Mouse (Mus musculus): ENCODE results near the gene Lypd9. TPM values are rescaled to one million over a fixed set of nuclear protein-coding genes. Genes with fewer than 3 reads are reported as not detected.
"Not testable (repeated sequence)": the region's sequence is repeated elsewhere in the genome, so short reads cannot be mapped to it uniquely, and the experiment has no call there.

Lypd9 gene
- polyA plus RNA-seq (2015; fragmentation: Nextera tagmentation; extraction: Ambion mirVana), result not detected in 2 replicates

- WGBS, result 85% methylated on average over 9 of the region's 9 CpGs
- Histone ChIP-seq H3K4me2 (no peak within 1 kb of the TSS), H3K27ac (replicated peaks) (no peak within 1 kb of the TSS), H3K27me3 (replicated peaks) (no peaks in the 10 kb centered on the region), H3K4me1 (no peaks in the 10 kb centered on the region), H3K4me3 (no peak within 1 kb of the TSS), H3K36me3 (no peaks in the 10 kb centered on the region), H3K9ac (no peak within 1 kb of the TSS), H3K9me3 (peaks cover 8% of the 10 kb centered on the region; the same call in 1 of the 2 replicates)
- ATAC-seq (ENCODE audit: extremely low read depth, insufficient number of reproducible peaks, low FRiP score, low TSS enrichment), result no peak
Observed at GRCm38 (mm10) chr11:58452759-58453158, at the start of gene Lypd9. Gene Lypd9 (minus strand): TSS chr11:58452923.

GRCm38 (mm10) chr11:58502472-58502871, 49.7 kb upstream of the Lypd9 start, which contains the start of gene Olfr331:
Gene Olfr331 (minus strand): TSS chr11:58502572.
- not testable (repeated sequence) for H3K36me3 ChIP-seq; H3K27ac ChIP-seq (replicated peaks); H3K4me1 ChIP-seq; H3K9me3 ChIP-seq; H3K4me2 ChIP-seq; ATAC-seq (ENCODE audit: extremely low read depth, insufficient number of reproducible peaks, low FRiP score, low TSS enrichment); H3K9ac ChIP-seq; H3K4me3 ChIP-seq; H3K27me3 ChIP-seq (replicated peaks)

DNA sequence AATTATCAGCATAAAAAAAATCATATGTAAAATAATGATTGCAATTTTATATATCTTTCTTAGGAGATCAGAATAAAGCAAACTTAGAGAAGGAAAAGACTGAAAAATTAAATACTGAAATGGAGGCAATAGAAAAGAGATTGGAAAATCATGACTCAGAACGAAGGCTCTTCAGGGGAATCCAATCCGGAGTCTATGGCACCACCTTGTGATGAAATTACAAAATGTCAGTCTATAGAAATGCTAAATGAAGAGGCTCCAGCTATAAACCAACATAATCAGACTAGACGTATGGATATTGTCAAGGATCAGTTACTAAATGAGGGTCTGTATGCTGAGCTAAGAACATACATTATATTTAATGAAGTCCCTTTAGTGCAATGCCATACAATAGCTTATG, 46.6 kb upstream of the Lypd9 start:
- no peaks in the 10 kb centered on the region for H3K9me3 ChIP-seq
- H3K4me1 ChIP-seq, result no peaks in the 10 kb centered on the region
- no peak for ATAC-seq (ENCODE audit: extremely low read depth, insufficient number of reproducible peaks, low FRiP score, low TSS enrichment)
- no peak overlapping the region for H3K9ac ChIP-seq
- H3K4me3 ChIP-seq, result no peak overlapping the region
- no peak overlapping the region for H3K27ac ChIP-seq (replicated peaks)
- no peak overlapping the region for H3K4me2 ChIP-seq
- H3K36me3 ChIP-seq, result no peaks in the 10 kb centered on the region
- WGBS, result 48% methylated on average over 3 of the region's 3 CpGs
- H3K27me3 ChIP-seq (replicated peaks), result no peaks in the 10 kb centered on the region

GRCm38 (mm10) chr11:58498761-58499160, 46.0 kb upstream of the Lypd9 start:
- 70% methylated on average over 9 of the region's 9 CpGs for WGBS
- no peak overlapping the region for H3K9ac ChIP-seq
- H3K9me3 ChIP-seq, result no peaks in the 10 kb centered on the region
- H3K4me1 ChIP-seq, result no peaks in the 10 kb centered on the region
- no peak overlapping the region for H3K27ac ChIP-seq (replicated peaks)
- H3K4me3 ChIP-seq, result no peak overlapping the region
- no peak overlapping the region for H3K4me2 ChIP-seq
- ATAC-seq (ENCODE audit: extremely low read depth, insufficient number of reproducible peaks, low FRiP score, low TSS enrichment), result no peak
- no peaks in the 10 kb centered on the region for H3K27me3 ChIP-seq (replicated peaks)
- H3K36me3 ChIP-seq, result no peaks in the 10 kb centered on the region

GRCm38 (mm10) chr11:58492455-58492854, 39.7 kb upstream of the Lypd9 start, which contains the start of gene Olfr332:
Gene Olfr332 (minus strand): TSS chr11:58492555.
- H3K4me3 ChIP-seq, result no peak within 1 kb of the TSS
- H3K27me3 ChIP-seq (replicated peaks), result no peaks in the 10 kb centered on the region
- H3K4me1 ChIP-seq, result no peaks in the 10 kb centered on the region
- ATAC-seq (ENCODE audit: extremely low read depth, insufficient number of reproducible peaks, low FRiP score, low TSS enrichment), result no peak
- WGBS, result 79% methylated on average over 2 of the region's 2 CpGs
- no peaks in the 10 kb centered on the region for H3K9me3 ChIP-seq
- no peak within 1 kb of the TSS for H3K4me2 ChIP-seq
- no peak within 1 kb of the TSS for H3K27ac ChIP-seq (replicated peaks)
- H3K9ac ChIP-seq, result no peak within 1 kb of the TSS
- H3K36me3 ChIP-seq, result no peaks in the 10 kb centered on the region

- no peaks in the 10 kb centered on the region for H3K4me1 ChIP-seq
- ATAC-seq (ENCODE audit: extremely low read depth, insufficient number of reproducible peaks, low FRiP score, low TSS enrichment), result no peak
- H3K9me3 ChIP-seq, result no peaks in the 10 kb centered on the region
- no peak within 1 kb of the TSS for H3K4me2 ChIP-seq
- H3K9ac ChIP-seq, result no peak within 1 kb of the TSS
- H3K27me3 ChIP-seq (replicated peaks), result no peaks in the 10 kb centered on the region
- no peak within 1 kb of the TSS for H3K4me3 ChIP-seq
- H3K36me3 ChIP-seq, result no peaks in the 10 kb centered on the region
- no peak within 1 kb of the TSS for H3K27ac ChIP-seq (replicated peaks)
Observed at GRCm38 (mm10) chr11:58462170-58462569, 9.4 kb upstream of the Lypd9 start, which contains the start of gene Olfr30. Gene Olfr30 (minus strand): TSS chr11:58462270.

GRCm38 (mm10) chr11:58453592-58453991, 869 bp upstream of the Lypd9 start:
- no peak overlapping the region for H3K4me2 ChIP-seq
- no peak overlapping the region for H3K27ac ChIP-seq (replicated peaks)
- no peak overlapping the region for H3K4me3 ChIP-seq
- WGBS, result 51% methylated on average over 4 of the region's 4 CpGs
- no peak overlapping the region for H3K9ac ChIP-seq
- H3K36me3 ChIP-seq, result no peaks in the 10 kb centered on the region
- no peak; the same call in 1 of the 2 replicates for ATAC-seq (ENCODE audit: extremely low read depth, insufficient number of reproducible peaks, low FRiP score, low TSS enrichment)
- no peaks in the 10 kb centered on the region for H3K27me3 ChIP-seq (replicated peaks)
- H3K4me1 ChIP-seq, result no peaks in the 10 kb centered on the region
- peaks cover 2% of the 10 kb centered on the region; the same call in 1 of the 2 replicates for H3K9me3 ChIP-seq

- no peak for ATAC-seq (ENCODE audit: extremely low read depth, insufficient number of reproducible peaks, low FRiP score, low TSS enrichment)
- 53% methylated on average over 5 of the region's 5 CpGs for WGBS
- Histone ChIP-seq H3K27me3 (replicated peaks) (0 out of 2 replicates have a peak, but pooled peaks cover 2% of the 10 kb centered on the region), H3K4me2 (no peak overlapping the region), H3K4me3 (no peak overlapping the region), H3K9me3 (no peaks in the 10 kb centered on the region), H3K9ac (no peak overlapping the region), H3K27ac (replicated peaks) (no peak overlapping the region), H3K36me3 (no peaks in the 10 kb centered on the region), H3K4me1 (no peaks in the 10 kb centered on the region)
Observed at GRCm38 (mm10) chr11:58437866-58438265, 14.9 kb downstream of the Lypd9 start.

DNA sequence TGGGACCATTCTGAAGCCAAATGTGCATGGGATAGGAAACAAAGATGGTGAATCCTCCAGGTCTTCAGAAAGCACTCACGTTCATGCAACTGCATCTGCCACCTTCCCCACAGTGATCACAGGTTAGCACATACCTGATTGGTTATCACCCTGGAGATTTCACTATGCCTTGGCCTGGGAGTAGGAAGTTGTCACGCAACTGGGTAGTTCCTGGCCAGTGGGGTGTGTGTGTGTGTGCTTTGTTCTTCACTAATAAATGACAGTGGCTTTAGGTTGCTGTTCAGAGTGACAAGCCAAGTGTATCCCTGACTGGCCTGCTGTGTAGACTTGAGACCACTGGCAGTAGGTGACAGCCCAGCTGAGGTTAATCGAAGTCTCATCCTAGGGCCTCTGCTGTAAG, 20.5 kb downstream of the Lypd9 start, which contains the start of gene Gm12253:
Gene Gm12253, plus strand, starts transcription at position 301 of the 400 bp plus-strand sequence.
- Histone ChIP-seq H3K9ac (no peak within 1 kb of the TSS), H3K27me3 (replicated peaks) (peaks cover 2% of the 10 kb centered on the region; the same call in 1 of the 2 replicates), H3K9me3 (no peaks in the 10 kb centered on the region), H3K4me2 (no peak within 1 kb of the TSS), H3K27ac (replicated peaks) (no peak within 1 kb of the TSS), H3K4me3 (no peak within 1 kb of the TSS), H3K36me3 (no peaks in the 10 kb centered on the region), H3K4me1 (no peaks in the 10 kb centered on the region)
- ATAC-seq (ENCODE audit: extremely low read depth, insufficient number of reproducible peaks, low FRiP score, low TSS enrichment), result no peak
- 62% methylated on average over 3 of the region's 3 CpGs for WGBS

DNA sequence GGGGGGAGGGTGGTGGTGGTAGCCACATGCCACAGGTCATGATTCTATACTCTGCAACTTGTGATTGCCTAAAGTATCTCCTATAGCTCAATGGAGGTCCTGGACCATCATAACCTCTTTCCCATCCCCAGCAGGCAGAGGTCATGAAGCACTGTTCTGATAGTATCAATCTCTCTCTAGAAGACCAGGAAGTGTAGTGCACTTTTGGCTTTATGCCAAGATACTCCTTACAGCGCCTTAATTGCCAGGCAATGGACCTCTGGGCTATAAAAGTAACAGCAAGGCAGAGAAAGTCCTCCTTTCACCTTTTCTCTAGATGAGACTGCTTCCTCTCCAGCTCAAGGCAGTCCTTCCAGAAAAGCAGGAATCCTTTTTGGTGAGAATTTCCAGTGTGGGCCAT, 31.9 kb downstream of the Lypd9 start, which contains the start of gene 1810065E05Rik:
Gene 1810065E05Rik, plus strand, starts transcription at position 297 of the 400 bp plus-strand sequence.
- 55% methylated on average over 1 of the region's 1 CpGs for whole genome bisulfite sequencing
- no peak for ATAC-seq (ENCODE audit: extremely low read depth, insufficient number of reproducible peaks, low FRiP score, low TSS enrichment)
- H3K4me2 ChIP-seq, result no peak within 1 kb of the TSS

GRCm38 (mm10) chr11:58418336-58418735, 34.4 kb downstream of the Lypd9 start:
- Histone ChIP-seq H3K9ac (no peak overlapping the region), H3K9me3 (no peaks in the 10 kb centered on the region), H3K27me3 (replicated peaks) (no peaks in the 10 kb centered on the region), H3K4me2 (peak overlapping the region; percentile 21), H3K27ac (replicated peaks) (no peak overlapping the region), H3K36me3 (no peaks in the 10 kb centered on the region), H3K4me1 (peaks cover 13% of the 10 kb centered on the region), H3K4me3 (no peak overlapping the region)
- ATAC-seq (ENCODE audit: extremely low read depth, insufficient number of reproducible peaks, low FRiP score, low TSS enrichment), result no peak
- WGBS, result 59% methylated on average over 3 of the region's 3 CpGs

More for the DNA sequence above, 31.9 kb downstream of the Lypd9 start, which contains the start of gene 1810065E05Rik:
- no peak within 1 kb of the TSS for H3K27ac ChIP-seq (replicated peaks)
- peaks cover 13% of the 10 kb centered on the region for H3K4me1 ChIP-seq
- no peak within 1 kb of the TSS for H3K9ac ChIP-seq
- no peaks in the 10 kb centered on the region for H3K36me3 ChIP-seq
- H3K27me3 ChIP-seq (replicated peaks), result no peaks in the 10 kb centered on the region
- no peaks in the 10 kb centered on the region for H3K9me3 ChIP-seq
- H3K4me3 ChIP-seq, result no peak within 1 kb of the TSS

- no peaks in the 10 kb centered on the region for H3K4me1 ChIP-seq
- 61% methylated on average over 3 of the region's 3 CpGs for WGBS
Observed at GRCm38 (mm10) chr11:58408066-58408465, 44.7 kb downstream of the Lypd9 start.

More at GRCm38 (mm10) chr11:58408066-58408465, 44.7 kb downstream of the Lypd9 start:
- H3K9ac ChIP-seq, result no peak overlapping the region
- ATAC-seq (ENCODE audit: extremely low read depth, insufficient number of reproducible peaks, low FRiP score, low TSS enrichment), result no peak
- H3K4me2 ChIP-seq, result no peak overlapping the region
- H3K9me3 ChIP-seq, result no peaks in the 10 kb centered on the region
- H3K36me3 ChIP-seq, result no peaks in the 10 kb centered on the region
- H3K27me3 ChIP-seq (replicated peaks), result no peaks in the 10 kb centered on the region; the same call in 1 of the 2 replicates
- no peak overlapping the region for H3K27ac ChIP-seq (replicated peaks)
- no peak overlapping the region for H3K4me3 ChIP-seq

All from heart, embryonic 13.5 days (tissue).